8 mouse cellular contexts compared by ENCODE assay signal in genomic region chr2:93176871-93177667, GRCm38 (mm10). TPM values are rescaled to one million over a fixed set of nuclear protein-coding genes. Genes with fewer than 3 reads are reported as not detected.
DNase-seq lines count a peak whose midpoint lies in the region; ATAC-seq and TF ChIP-seq lines count a peak whose summit lies in the region.

No protein-coding gene starts in this region.

- WGBS in lung, embryonic 14.5 days, result 8% methylated on average over 17 of the region's 17 CpGs
- WGBS in lung, adult 2 months, result 27% methylated on average over 17 of the region's 17 CpGs
- 3% methylated on average over 16 of the region's 17 CpGs for WGBS in embryonic facial prominence, embryonic 14.5 days
- 6% methylated on average over 17 of the region's 17 CpGs for WGBS in limb, embryonic 14.5 days
- 21% methylated on average over 17 of the region's 17 CpGs for WGBS in small intestine, adult 2 months

- H3K9ac ChIP-seq in lung, embryonic 14.5 days, result no peak overlapping the region
- no peak overlapping the region for H3K9ac ChIP-seq in embryonic facial prominence, embryonic 14.5 days (ENCODE audit: low read depth, low read length)
- H3K9ac ChIP-seq in limb, embryonic 14.5 days (ENCODE audit: low read depth, low read length, severe bottlenecking), result no peak overlapping the region

- 0 out of 2 replicates have a peak, but pooled peaks have one; percentile 19 for ATAC-seq in lung, embryonic 14.5 days (ENCODE audit: insufficient read depth)
- ATAC-seq in embryonic facial prominence, embryonic 14.5 days (ENCODE audit: low read depth), result peak; percentile 59
- no peak for ATAC-seq in limb, embryonic 14.5 days (ENCODE audit: low FRiP score, low read depth)
- no peak for ATAC-seq in monocyte, adult 5-6 weeks (replicated peaks; ENCODE audit: insufficient number of reproducible peaks, low FRiP score, low TSS enrichment, poor library complexity, severe bottlenecking)

- H3K4me1 ChIP-seq in lung, embryonic 14.5 days (ENCODE audit: insufficient read depth), result peaks cover 21% of the 10 kb centered on the region
- no peaks in the 10 kb centered on the region for H3K4me1 ChIP-seq in lung, adult 2 months (ENCODE audit: control insufficient read depth, insufficient read depth, low read length)
- H3K4me1 ChIP-seq in embryonic facial prominence, embryonic 14.5 days (ENCODE audit: control insufficient read depth, insufficient read depth, low read length), result peaks cover 25% of the 10 kb centered on the region
- H3K4me1 ChIP-seq in limb, embryonic 14.5 days (ENCODE audit: control insufficient read depth, insufficient read depth, low read length), result peaks cover 27% of the 10 kb centered on the region
- peaks cover 15% of the 10 kb centered on the region for H3K4me1 ChIP-seq in small intestine, adult 2 months (ENCODE audit: control insufficient read depth, insufficient read depth, insufficient read length, low read length)

- TF ChIP-seq CTCF in lung, embryonic 14.5 days (IDR thresholded peaks at IDR 0.05; ENCODE audit: low read depth), result no peak
- no peak for TF ChIP-seq CTCF in lung, adult 2 months (IDR thresholded peaks at IDR 0.05; ENCODE audit: insufficient read depth, low read length)
- TF ChIP-seq CTCF in small intestine, adult 2 months (IDR thresholded peaks at IDR 0.05; ENCODE audit: extremely low read depth, insufficient read length, insufficient replicate concordance, low read depth, low read length), result no peak

- H3K27ac ChIP-seq in lung, embryonic 14.5 days (ENCODE audit: low read depth), result no peak overlapping the region
- H3K27ac ChIP-seq in embryonic facial prominence, embryonic 14.5 days (replicated peaks; ENCODE audit: low read depth, low read length), result no peak overlapping the region; the same call in 1 of the 2 replicates
- no peak overlapping the region for H3K27ac ChIP-seq in limb, embryonic 14.5 days (replicated peaks; ENCODE audit: low read depth, low read length)
- no peak overlapping the region for H3K27ac ChIP-seq in small intestine, adult 2 months (ENCODE audit: insufficient read depth, low read depth, low read length)

- DNase-seq in lung, embryonic 14.5 days, result peak; percentile 58
- DNase-seq in lung, adult 2 months, result no peak
- DNase-seq in embryonic facial prominence, embryonic 14.5 days (ENCODE audit: low spot score), result peak; percentile 79
- no peak for DNase-seq in limb, embryonic 14.5 days (ENCODE audit: low spot score)
- DNase-seq in layer of hippocampus, adult 8-10 months (ENCODE audit: low spot score in 2 of 2), result no peak
- no peak for DNase-seq in kidney, postnatal 36 days

- no peak for TF ChIP-seq POLR2A in lung, adult 2 months (IDR thresholded peaks at IDR 0.05; ENCODE audit: borderline replicate concordance, extremely low read depth, low read depth, low read length)
- no peak for TF ChIP-seq POLR2A in limb, embryonic 14.5 days (IDR thresholded peaks at IDR 0.05; ENCODE audit: borderline replicate concordance, extremely low read depth, insufficient read depth, insufficient read length)
- TF ChIP-seq POLR2A in small intestine, adult 2 months (IDR thresholded peaks at IDR 0.05; ENCODE audit: low read depth, low read length), result no peak

- H3K4me2 ChIP-seq in lung, embryonic 14.5 days, result peak overlapping the region; percentile 49
- H3K4me2 ChIP-seq in embryonic facial prominence, embryonic 14.5 days (ENCODE audit: low read depth, low read length), result peak overlapping the region; percentile 29
- H3K4me2 ChIP-seq in limb, embryonic 14.5 days (replicated peaks; ENCODE audit: low read depth, low read length, severe bottlenecking), result peak overlapping the region; percentile 13; the same call in 1 of the 2 replicates

- no peaks in the 10 kb centered on the region for H3K9me3 ChIP-seq in lung, embryonic 14.5 days (ENCODE audit: low read depth, low read length)
- H3K9me3 ChIP-seq in embryonic facial prominence, embryonic 14.5 days (ENCODE audit: control insufficient read depth, low read length), result no peaks in the 10 kb centered on the region
- no peaks in the 10 kb centered on the region for H3K9me3 ChIP-seq in limb, embryonic 14.5 days (ENCODE audit: control insufficient read depth, low read length)

- peaks cover 17% of the 10 kb centered on the region for H3K27me3 ChIP-seq in lung, embryonic 14.5 days (ENCODE audit: insufficient read depth, low read length)
- peaks cover 22% of the 10 kb centered on the region for H3K27me3 ChIP-seq in embryonic facial prominence, embryonic 14.5 days (replicated peaks; ENCODE audit: control insufficient read depth, insufficient read depth, low read length)
- peaks cover 41% of the 10 kb centered on the region for H3K27me3 ChIP-seq in limb, embryonic 14.5 days (ENCODE audit: control insufficient read depth, insufficient read depth, low read length)
- H3K27me3 ChIP-seq in small intestine, adult 2 months (ENCODE audit: control insufficient read depth, insufficient read depth, low read length), result peaks cover 3% of the 10 kb centered on the region; the same call in 1 of the 2 replicates

- no peak overlapping the region; the same call in 1 of the 2 replicates for H3K4me3 ChIP-seq in lung, embryonic 14.5 days (ENCODE audit: low read depth, low read length)
- H3K4me3 ChIP-seq in lung, adult 2 months (replicated peaks; ENCODE audit: extremely low read depth, low read depth, low read length), result no peak overlapping the region
- no peak overlapping the region for H3K4me3 ChIP-seq in embryonic facial prominence, embryonic 14.5 days (ENCODE audit: low read depth, low read length)
- H3K4me3 ChIP-seq in limb, embryonic 14.5 days (replicated peaks; ENCODE audit: low read length), result no peak overlapping the region
- H3K4me3 ChIP-seq in small intestine, adult 2 months (ENCODE audit: low read depth, low read length), result peak overlapping the region; percentile 35; the same call in 1 of the 2 replicates

- H3K36me3 ChIP-seq in lung, embryonic 14.5 days (ENCODE audit: insufficient read depth), result no peaks in the 10 kb centered on the region
- no peaks in the 10 kb centered on the region for H3K36me3 ChIP-seq in embryonic facial prominence, embryonic 14.5 days (ENCODE audit: control insufficient read depth, insufficient read depth, low read length)
- H3K36me3 ChIP-seq in limb, embryonic 14.5 days (ENCODE audit: control insufficient read depth, insufficient read depth, low read length), result no peaks in the 10 kb centered on the region
- H3K36me3 ChIP-seq in small intestine, adult 2 months (ENCODE audit: control insufficient read depth, insufficient read depth, low read length), result no peaks in the 10 kb centered on the region

RNA-seq across cellular contexts. Expression of gene Trp53i11, which starts 10.3 kb away (rescaled TPM):
- polyA plus RNA-seq in lung, embryonic 14.5 days (2014; fragmentation: Nextera tagmentation; extraction: Ambion mirVana), result 46.7 and 51.1 TPM in 2 replicates
- 31.8 and 37.5 TPM in 2 replicates for polyA plus RNA-seq in lung, adult 2 months (2012; rRNA removed)
- 33.6 and 37.5 TPM in 2 replicates for polyA plus RNA-seq in embryonic facial prominence, embryonic 14.5 days (2014; fragmentation: Nextera tagmentation; extraction: Ambion mirVana)
- 30.5 and 36.9 TPM in 2 replicates for polyA plus RNA-seq in limb, embryonic 14.5 days (2012; rRNA removed)
- 26.6 and 37.4 TPM in 2 replicates for polyA plus RNA-seq in limb, embryonic 14.5 days (2014; fragmentation: Nextera tagmentation; extraction: Ambion mirVana)
- polyA plus RNA-seq in small intestine, adult 2 months (2012; rRNA removed), result 30.8 and 47.0 TPM in 2 replicates
- 10 to 100 TPM; 65.0 to 87.9 (median 80.4) TPM for total RNA-seq in layer of hippocampus, adult 8-10 months (2022)
- 16.3 to 24.1 TPM (median 23.8 TPM) in 3 replicates for total RNA-seq in monocyte, adult 5-6 weeks (2017)

Comparison
In these comparisons a context has a peak if more than half of its experiments do, and no peak if none do; other contexts are left out.
1. DNase-seq: peak in lung, embryonic 14.5 days (single experiment) and embryonic facial prominence, embryonic 14.5 days (single experiment); none in lung, adult 2 months (single experiment), limb, embryonic 14.5 days (single experiment), layer of hippocampus, adult 8-10 months (0 of 2) and kidney, postnatal 36 days (0 of 2).
2. ATAC-seq: peak in lung, embryonic 14.5 days (single experiment) and embryonic facial prominence, embryonic 14.5 days (single experiment); none in limb, embryonic 14.5 days (single experiment) and monocyte, adult 5-6 weeks (single experiment).
3. Peak in every context shown above with its lines, with median percentiles within 50 percentile points of each other: H3K4me2 ChIP-seq.